Mouse (Mus musculus) embryonic facial prominence, embryonic 14.5 days (tissue): ENCODE data around the gene Stub1. TPM values are rescaled to one million over a fixed set of nuclear protein-coding genes. Genes with fewer than 3 reads are reported as not detected.

Experiments
- ATAC-seq: fragments of 200-750 bp; cut with Nextera tagmentation; 2 replicates; pipeline ENCODE4 v1.8.0; 2017; ENCODE audit warnings: low read depth, moderate number of reproducible peaks, moderate TSS enrichment
- DNase-seq: peaks from one replicate; pipeline ENCODE4 v3.0.0-alpha.2; 2015; ENCODE audit warnings: low spot score
- H3K27ac ChIP-seq: fragments of 300-500 bp; sonication (generic); replicated peaks from 2 replicates; pipeline ENCODE4 v1.5.1; 2014; ENCODE audit warnings: low read depth, mild to moderate bottlenecking, low read length, moderate library complexity
- H3K27me3 ChIP-seq: fragments of 300-500 bp; sonication (generic); replicated peaks from 2 replicates; pipeline ENCODE4 v1.6.1; 2014; ENCODE audit warnings: low read length; ENCODE audit not compliant: control insufficient read depth, insufficient read depth
- H3K36me3 ChIP-seq: fragments of 300-500 bp; sonication (generic); 2 replicates; pipeline ENCODE4 v1.6.1; 2014; ENCODE audit warnings: low read length, mixed read lengths; ENCODE audit not compliant: control insufficient read depth, insufficient read depth
- H3K4me1 ChIP-seq: fragments of 300-500 bp; sonication (generic); 2 replicates; pipeline ENCODE4 v1.6.1; 2014; ENCODE audit warnings: antibody characterized with exemption, low read length; ENCODE audit not compliant: control insufficient read depth, insufficient read depth
- H3K4me2 ChIP-seq: fragments of 300-500 bp; sonication (generic); 2 replicates; pipeline ENCODE4 v1.6.1; 2014; ENCODE audit warnings: low read depth, mild to moderate bottlenecking, low read length, moderate library complexity, mixed read lengths
- H3K4me3 ChIP-seq: fragments of 300-500 bp; sonication (generic); 2 replicates; pipeline ENCODE4 v1.5.1; 2014; ENCODE audit warnings: low read depth, mild to moderate bottlenecking, low read length
- H3K9ac ChIP-seq: fragments of 300-500 bp; sonication (generic); 2 replicates; pipeline ENCODE4 v1.6.1; 2014; ENCODE audit warnings: low read depth, mild to moderate bottlenecking, low read length, moderate library complexity, mixed read lengths
- H3K9me3 ChIP-seq: fragments of 300-500 bp; sonication (generic); 2 replicates; pipeline ENCODE4 v1.6.1; 2016; ENCODE audit warnings: low read length; ENCODE audit not compliant: control insufficient read depth
- WGBS: fragments of 180-500 bp; shearing (Covaris S2); extraction: QIAGEN DNeasy Blood & Tissue Kit; methylation state at CpG from one replicate; pipeline ENCODE4 v1.1.7; 2014; 5-methylcytosine and 5-hydroxymethylcytosine counted together
- polyA plus RNA-seq: library from polyadenylated mRNA; unstranded; fragments of >200 nt; fragmentation: Nextera tagmentation; extraction: Ambion mirVana; gene quantifications from 2 replicates; pipeline ENCODE4 v1.2.1, GENCODE M21; 2014

Gene Stub1
- polyA plus RNA-seq, 1 experiment from 2014 or later = 314 TPM

DNA sequence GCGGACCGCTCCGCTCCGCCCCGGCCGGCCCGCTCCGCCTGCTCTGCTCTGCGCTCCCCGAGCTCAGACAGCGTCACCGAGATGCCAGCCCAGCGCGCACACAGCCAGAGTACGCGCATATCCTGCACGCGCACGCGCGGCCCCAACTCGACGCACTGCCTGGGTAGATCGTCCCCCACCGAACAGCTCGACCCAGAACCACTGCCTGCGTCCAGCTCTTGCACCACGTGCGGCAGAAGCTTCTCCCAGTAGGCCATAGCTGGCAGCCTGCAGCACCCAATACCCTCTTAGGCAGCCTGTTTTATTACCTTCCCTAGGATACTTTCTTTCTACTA lies 3.8 kb upstream of the Stub1 start, which contains the start of gene Rhbdl1:
Rhbdl1 (minus strand) TSS at position 220 of the 335 bp plus-strand sequence.
- Histone ChIP-seq H3K4me3 (peak within 1 kb of the TSS; percentile 44), H3K36me3 (peaks cover 34% of the 10 kb centered on the region), H3K27me3 (no peaks in the 10 kb centered on the region), H3K9ac (peak within 1 kb of the TSS; percentile 67), H3K9me3 (no peaks in the 10 kb centered on the region), H3K27ac (peak within 1 kb of the TSS; percentile 44), H3K4me2 (peak within 1 kb of the TSS; percentile 88), H3K4me1 (peaks cover 21% of the 10 kb centered on the region)
- WGBS = under 1% methylated on average over 19 of the region's 29 CpGs
- ATAC-seq = peak; percentile 20; the same call in 1 of the 2 replicates
- peak; percentile 73 for DNase-seq

DNA sequence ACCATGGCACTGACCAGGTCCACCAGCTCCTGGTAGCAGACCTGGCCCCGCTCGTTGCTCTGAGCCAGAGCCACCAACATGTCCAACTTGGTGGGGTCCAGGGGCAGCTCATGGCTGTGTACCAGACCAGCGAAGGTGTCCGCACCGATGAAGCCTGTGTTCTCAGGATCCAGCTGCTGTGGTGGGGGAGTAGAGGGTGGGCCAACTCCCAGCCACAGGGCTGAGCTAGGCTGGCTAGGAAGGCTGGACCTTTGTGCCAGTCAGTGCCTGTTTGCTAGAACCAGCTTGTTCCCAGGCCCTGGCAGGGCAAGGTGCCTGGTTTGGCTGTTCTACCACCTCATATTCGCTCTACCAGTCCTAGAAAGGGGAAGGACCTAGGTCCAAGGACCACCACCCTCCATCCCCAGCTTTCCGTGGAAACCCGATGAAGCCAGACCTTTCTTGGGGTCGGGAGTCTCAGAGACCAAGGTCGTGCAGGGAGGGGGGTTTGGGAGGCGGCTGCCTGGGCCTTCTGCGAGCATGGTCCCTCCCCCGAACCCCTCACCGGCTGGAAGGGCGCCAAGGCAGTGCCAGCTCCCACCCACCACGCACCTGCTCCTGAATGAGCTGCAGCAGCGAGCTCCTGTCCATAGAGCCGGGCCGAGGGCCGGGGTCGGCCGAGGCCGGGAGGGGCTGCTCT lies 3.3 kb upstream of the Stub1 start:
- peaks cover 31% of the 10 kb centered on the region for H3K36me3 ChIP-seq
- H3K4me1 ChIP-seq = peaks cover 26% of the 10 kb centered on the region
- ATAC-seq = no peak
- DNase-seq = no peak
- H3K27ac ChIP-seq = peak overlapping the region; percentile 44
- 26% methylated on average over 12 of the region's 23 CpGs for WGBS
- no peaks in the 10 kb centered on the region for H3K9me3 ChIP-seq
- H3K27me3 ChIP-seq = no peaks in the 10 kb centered on the region
- H3K9ac ChIP-seq = peak overlapping the region; percentile 67
- peak overlapping the region; percentile 44 for H3K4me3 ChIP-seq
- H3K4me2 ChIP-seq = peak overlapping the region; percentile 88

DNA sequence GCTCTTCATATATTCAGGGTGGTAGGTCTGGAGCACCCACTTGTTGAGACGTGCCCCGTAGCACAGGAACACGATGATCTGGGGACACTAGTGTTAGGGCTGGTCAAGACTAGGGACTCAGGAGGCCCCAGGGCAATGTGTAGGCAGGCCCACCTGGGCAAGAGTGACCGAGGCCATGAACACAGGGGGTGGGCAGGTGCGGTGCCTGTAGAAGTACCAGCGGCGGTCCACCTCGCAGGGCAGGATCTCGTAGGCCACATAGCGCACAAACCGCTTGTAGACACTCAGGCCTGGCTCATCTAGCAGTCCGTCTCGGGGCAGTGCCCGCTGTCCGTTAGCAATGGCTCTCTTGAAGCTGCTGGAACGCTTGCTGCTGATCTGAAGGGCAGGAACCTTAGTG lies 2.6 kb upstream of the Stub1 start:
- Histone ChIP-seq H3K9me3 (no peaks in the 10 kb centered on the region), H3K4me2 (peak overlapping the region; percentile 88; the same call in 1 of the 2 replicates), H3K27me3 (no peaks in the 10 kb centered on the region), H3K27ac (no peak overlapping the region), H3K4me3 (no peak overlapping the region), H3K4me1 (peaks cover 33% of the 10 kb centered on the region), H3K36me3 (peaks cover 31% of the 10 kb centered on the region), H3K9ac (no peak overlapping the region)
- 90% methylated on average over 16 of the region's 16 CpGs for WGBS
- no peak for ATAC-seq
- DNase-seq = no peak

GRCm38 (mm10) chr17:25835301-25835700 lies 2.1 kb upstream of the Stub1 start:
- Histone ChIP-seq H3K9me3 (no peaks in the 10 kb centered on the region), H3K4me1 (peaks cover 38% of the 10 kb centered on the region), H3K27me3 (no peaks in the 10 kb centered on the region), H3K9ac (no peak overlapping the region), H3K27ac (no peak overlapping the region), H3K4me3 (no peak overlapping the region), H3K36me3 (peaks cover 31% of the 10 kb centered on the region), H3K4me2 (peak overlapping the region; percentile 86; the same call in 1 of the 2 replicates)
- WGBS = 90% methylated on average over 7 of the region's 7 CpGs
- DNase-seq = no peak
- no peak for ATAC-seq

GRCm38 (mm10) chr17:25834595-25835222 lies 1.5 kb upstream of the Stub1 start:
- H3K9ac ChIP-seq = peak overlapping the region; percentile 90
- H3K4me3 ChIP-seq = peak overlapping the region; percentile 87
- no peaks in the 10 kb centered on the region for H3K9me3 ChIP-seq
- WGBS = 84% methylated on average over 10 of the region's 12 CpGs
- no peak for DNase-seq
- peaks cover 31% of the 10 kb centered on the region for H3K36me3 ChIP-seq
- ATAC-seq = no peak
- H3K27me3 ChIP-seq = no peaks in the 10 kb centered on the region
- peak overlapping the region; percentile 86 for H3K4me2 ChIP-seq
- no peak overlapping the region for H3K27ac ChIP-seq
- H3K4me1 ChIP-seq = peaks cover 41% of the 10 kb centered on the region

DNA sequence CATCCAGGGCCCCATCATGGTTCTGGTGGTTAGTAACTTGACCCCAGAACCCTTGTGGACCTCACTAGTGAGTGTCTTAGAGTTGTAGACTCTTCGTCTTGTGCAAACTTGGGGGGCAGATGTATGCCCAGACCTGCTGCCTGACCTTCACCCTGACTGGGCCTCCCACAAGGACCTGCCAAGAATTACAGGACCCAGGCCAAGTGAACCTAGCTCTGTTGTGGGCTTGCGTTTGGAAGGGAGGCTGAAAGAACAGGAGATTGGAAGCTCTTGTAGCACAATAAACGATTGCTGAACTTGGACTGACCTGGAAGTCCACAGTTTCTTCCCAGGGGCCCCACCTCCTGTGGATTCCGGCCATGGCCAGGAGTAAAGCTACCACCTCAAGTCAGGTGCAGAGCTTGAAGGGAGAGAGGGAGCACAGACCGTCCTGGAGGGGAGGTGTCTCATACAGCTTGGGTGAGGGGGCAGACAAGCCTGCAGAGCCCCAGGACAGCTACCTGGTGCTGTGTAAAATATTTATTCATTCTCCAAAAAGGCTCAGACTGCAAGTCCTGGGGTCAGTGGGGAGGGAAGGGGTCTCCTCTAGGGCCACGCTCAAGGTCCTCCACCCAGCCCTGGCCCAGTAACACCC lies 874 bp upstream of the Stub1 start:
- no peak for ATAC-seq
- peak overlapping the region; percentile 90 for H3K9ac ChIP-seq
- peaks cover 26% of the 10 kb centered on the region for H3K36me3 ChIP-seq
- H3K27me3 ChIP-seq = no peaks in the 10 kb centered on the region
- H3K4me1 ChIP-seq = peaks cover 43% of the 10 kb centered on the region
- H3K27ac ChIP-seq = peak overlapping the region; percentile 96
- 31% methylated on average over 6 of the region's 6 CpGs for WGBS
- H3K4me2 ChIP-seq = peak overlapping the region; percentile 86
- peak overlapping the region; percentile 87 for H3K4me3 ChIP-seq
- no peak for DNase-seq
- H3K9me3 ChIP-seq = no peaks in the 10 kb centered on the region

DNA sequence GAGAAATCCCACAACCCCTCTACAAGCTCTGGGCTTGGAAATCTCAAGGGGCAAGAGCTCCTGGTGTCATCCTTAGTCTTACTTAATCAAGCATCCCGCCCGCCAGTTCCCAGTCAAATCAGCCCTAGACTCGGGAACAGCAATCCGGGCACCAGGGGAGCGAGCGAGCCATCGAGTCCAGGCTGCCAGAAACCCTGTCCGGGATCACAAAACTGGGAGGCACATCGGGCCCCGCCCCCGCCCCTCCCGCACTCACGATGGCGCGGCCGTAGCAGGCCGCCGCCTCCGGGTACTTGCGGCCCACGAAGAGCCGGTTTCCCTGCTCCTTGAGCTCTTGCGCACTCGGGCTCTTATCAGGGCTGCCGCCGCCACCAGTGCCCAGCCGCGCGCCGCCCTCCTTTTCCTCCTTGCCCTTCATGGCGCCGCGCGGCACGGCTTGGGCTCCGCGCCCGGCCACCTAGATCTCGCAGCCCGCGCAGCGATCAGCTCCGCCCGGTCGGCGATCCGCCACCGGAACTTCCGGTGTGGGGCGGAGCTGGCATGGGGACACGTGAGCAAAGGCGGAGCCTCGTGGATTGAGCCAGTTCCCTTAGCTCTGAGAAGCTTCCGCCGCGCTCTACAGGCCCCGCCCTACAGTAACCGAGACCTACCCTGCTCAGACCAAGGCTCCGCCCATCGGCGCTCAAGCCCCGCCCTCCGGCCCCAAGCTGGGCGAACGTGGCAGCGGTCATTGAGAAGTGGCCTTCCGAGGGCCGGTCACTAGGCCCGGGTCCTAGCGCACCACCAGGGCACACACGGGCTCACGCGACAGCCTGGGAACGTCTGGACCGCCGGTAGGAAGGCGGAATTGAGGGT lies 541 bp downstream of the Stub1 start:
- Histone ChIP-seq H3K36me3 (peaks cover 28% of the 10 kb centered on the region), H3K4me3 (peak overlapping the region; percentile 87), H3K4me1 (peaks cover 43% of the 10 kb centered on the region), H3K27me3 (no peaks in the 10 kb centered on the region), H3K9me3 (no peaks in the 10 kb centered on the region), H3K27ac (peak overlapping the region; percentile 96), H3K4me2 (peak overlapping the region; percentile 86), H3K9ac (peak overlapping the region; percentile 90)
- WGBS = under 1% methylated on average over 53 of the region's 77 CpGs
- DNase-seq = peak; percentile 100
- ATAC-seq = peak; percentile 90
